Mouse (Mus musculus) cerebellum, adult 9-11 months (tissue): ENCODE measurements at regions not wholly inside any gene's neighbourhood (a gene's known extent, or its start where the extent isn't known, plus 50 kb on each side); places are given as distances from the start of the nearest gene placed in this dataset.
"Not testable (repeated sequence)": the region's sequence is repeated elsewhere in the genome, so short reads cannot be mapped to it uniquely, and the experiment has no call there.

Experiments used
- DNase-seq: peaks from one replicate; pipeline ENCODE4 v3.0.0; 2022

DNA sequence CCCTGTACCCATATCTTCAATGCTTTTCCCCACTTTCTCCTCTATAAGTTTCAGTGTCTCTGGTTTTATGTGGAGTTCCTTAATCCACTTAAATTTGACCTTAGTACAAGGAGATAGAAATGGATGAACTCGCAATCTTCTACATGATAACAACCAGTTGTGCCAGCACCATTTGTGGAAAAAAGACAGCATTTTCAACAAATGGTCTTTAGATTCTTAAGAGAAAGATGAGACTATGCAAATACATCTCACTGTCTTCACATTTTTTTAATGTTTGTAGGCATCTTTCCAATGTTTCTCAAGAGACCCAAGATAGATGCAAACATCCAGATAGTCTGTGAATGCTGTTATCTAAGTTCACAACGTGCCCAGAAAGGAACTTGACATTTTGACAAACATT is 171.0 kb upstream of the Cdh7 start:
- not testable (repeated sequence) for DNase-seq

DNA sequence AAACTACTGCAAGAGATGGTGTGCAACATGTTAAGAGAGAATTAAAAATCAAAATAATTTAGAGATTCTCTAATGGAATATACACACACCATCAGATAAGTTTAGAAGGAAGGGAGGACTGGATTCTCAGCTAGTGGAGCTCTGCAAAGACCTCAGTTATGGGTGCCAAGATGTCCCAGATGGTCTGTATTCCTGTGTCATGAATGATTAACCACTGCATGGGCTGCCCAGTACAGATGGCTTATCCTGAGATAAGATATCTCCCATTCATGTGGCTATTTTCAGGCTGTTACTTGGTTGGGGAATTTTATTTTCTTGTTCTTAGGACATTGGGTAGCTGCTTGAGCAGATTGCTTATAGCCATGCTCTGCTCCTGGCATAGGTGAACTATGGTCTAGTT is 131.6 kb upstream of the Cdh7 start:
- DNase-seq, result no peak

DNA sequence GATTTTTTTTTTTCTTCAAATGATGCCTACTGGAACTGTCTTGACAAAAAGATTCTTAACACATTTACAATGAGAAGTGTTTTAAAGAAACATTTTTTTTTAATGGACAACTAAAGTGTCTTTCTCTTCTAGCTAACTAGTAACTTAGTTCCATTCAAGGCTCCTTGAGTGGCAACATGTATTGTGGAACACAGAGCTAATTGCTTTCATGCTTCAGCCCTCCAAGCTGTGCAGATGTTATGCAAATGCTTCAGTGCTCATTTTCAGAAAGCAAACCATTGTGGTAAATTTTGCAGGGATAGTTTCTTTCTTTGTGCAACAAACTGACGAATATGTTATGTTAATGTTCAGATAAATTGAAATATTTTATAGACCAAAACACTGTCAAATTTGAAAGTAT is 83.6 kb upstream of the Cdh7 start:
- DNase-seq, result no peak

DNA sequence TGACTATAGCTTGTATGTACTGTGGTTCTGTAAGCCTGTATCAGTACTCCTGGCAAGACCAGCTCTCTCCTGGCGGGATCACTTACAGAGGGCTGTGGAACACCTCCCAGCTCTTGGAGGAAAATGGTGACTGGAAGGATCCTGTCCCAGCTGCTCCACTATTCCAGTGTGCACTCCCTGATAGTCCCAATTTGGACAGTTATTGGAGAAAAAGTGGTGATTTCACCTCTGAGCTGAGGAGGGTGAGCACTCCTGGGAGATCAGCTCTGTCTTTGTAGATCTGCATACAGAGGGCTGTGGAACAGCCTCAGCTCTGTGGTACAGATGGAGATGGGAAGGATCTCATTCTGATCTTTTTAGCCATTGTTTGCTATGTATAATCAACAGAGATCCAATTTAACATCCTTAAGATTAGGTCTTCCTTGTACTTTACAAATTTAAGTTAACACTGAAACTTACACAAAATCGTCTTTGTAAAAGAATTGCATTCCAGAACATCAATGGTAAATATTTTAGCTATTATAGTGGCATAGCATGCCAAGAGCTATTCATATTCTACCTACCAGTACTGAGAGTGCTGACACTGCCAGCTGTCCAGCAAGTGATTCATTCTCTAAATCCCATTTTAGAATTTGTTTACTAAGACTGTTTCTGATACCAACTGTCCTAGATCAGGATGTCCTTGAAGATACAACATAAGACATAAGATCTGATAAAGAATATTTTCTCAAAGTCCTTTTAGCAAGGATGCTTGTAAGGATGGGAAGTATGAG is 52.6 kb upstream of the Cdh7 start:
- DNase-seq, result peak; percentile 66
